Mouse (Mus musculus) liver, adult 2 months (tissue): Measurements from ENCODE around the gene Adamts12. TPM values are rescaled to one million over a fixed set of nuclear protein-coding genes. Genes with fewer than 3 reads are reported as not detected.

Experiments
- DNase-seq: peaks from one replicate; pipeline ENCODE4 v3.0.0-alpha.2; 2011; ENCODE audit warnings: low read depth, low spot score; ENCODE audit errors: extremely low read depth
- H3K27ac ChIP-seq: fragments of 200-500 bp; replicated peaks from 2 replicates; pipeline ENCODE4 v1.5.1; 2012; ENCODE audit warnings: low read depth, mild to moderate bottlenecking, control low read depth, inconsistent platforms, low read length; ENCODE audit not compliant: insufficient read depth
- H3K27me3 ChIP-seq: fragments of 200-500 bp; 2 replicates; pipeline ENCODE4 v1.6.1; 2012; ENCODE audit warnings: mild to moderate bottlenecking, moderate library complexity, low read length, inconsistent platforms; ENCODE audit not compliant: control insufficient read depth, insufficient read depth
- H3K36me3 ChIP-seq: fragments of 200-500 bp; 2 replicates; pipeline ENCODE4 v1.6.1; 2012; ENCODE audit warnings: low read length, inconsistent platforms; ENCODE audit not compliant: control insufficient read depth, insufficient read depth
- H3K4me1 ChIP-seq: fragments of 200-500 bp; 2 replicates; pipeline ENCODE4 v1.6.1; 2011; ENCODE audit warnings: low read length; ENCODE audit not compliant: control insufficient read depth, insufficient read depth
- H3K4me3 ChIP-seq: fragments of 200-500 bp; 2 replicates; pipeline ENCODE4 v1.5.1; 2011; ENCODE audit warnings: low read depth, mild to moderate bottlenecking, control low read depth, low read length, moderate library complexity; ENCODE audit not compliant: insufficient read depth
- H3K79me2 ChIP-seq: fragments of 200-500 bp; 2 replicates; pipeline ENCODE4 v1.6.1; 2012; ENCODE audit warnings: inconsistent platforms, mild to moderate bottlenecking, low read length, moderate library complexity; ENCODE audit not compliant: control insufficient read depth, insufficient read depth
- H3K9ac ChIP-seq: fragments of 200-500 bp; 2 replicates; pipeline ENCODE4 v1.6.1; 2012; ENCODE audit warnings: low read depth, mild to moderate bottlenecking, control low read depth, inconsistent platforms, low read length
- CTCF ChIP-seq: fragments of 200-500 bp; IDR thresholded peaks from 2 replicates; pipeline ENCODE4 v1.5.1; 2011; ENCODE audit warnings: low read depth, low read length, control low read depth
- POLR2A ChIP-seq: fragments of 200-500 bp; IDR thresholded peaks from 2 replicates; pipeline ENCODE4 v1.6.1; 2011; ENCODE audit warnings: low read length, control low read depth; ENCODE audit not compliant: insufficient read depth; ENCODE audit errors: extremely low read depth
- WGBS: fragments of 180-500 bp; shearing (Covaris S2); methylation state at CpG from one replicate; pipeline ENCODE4 v1.1.7; 2018; 5-methylcytosine and 5-hydroxymethylcytosine counted together
- polyA plus RNA-seq: library from polyadenylated mRNA; depleted of rRNA; stranded (reverse); fragments of >200 nt; gene quantifications from 2 replicates; pipeline ENCODE4 v1.2.3, GENCODE M21; 2012
- total RNA-seq: library from RNA; depleted of rRNA; stranded (reverse); fragments of >200 nt; gene quantifications from 2 replicates; pipeline ENCODE4 v1.2.3, GENCODE M21; 2014

Gene Adamts12
- total and polyA plus RNA-seq, 2 experiments = 0.07 to 0.37 TPM

- WGBS = 85% methylated on average over 4 of the region's 4 CpGs
- no peak overlapping the region for H3K27ac ChIP-seq
- no peaks in the 10 kb centered on the region for H3K79me2 ChIP-seq
- H3K27me3 ChIP-seq = no peaks in the 10 kb centered on the region
- no peak for DNase-seq
- H3K36me3 ChIP-seq = no peaks in the 10 kb centered on the region
- no peak overlapping the region for H3K9ac ChIP-seq
- no peak overlapping the region for H3K4me3 ChIP-seq
- TF ChIP-seq POLR2A (no peak), CTCF (no peak)
- H3K4me1 ChIP-seq = no peaks in the 10 kb centered on the region
Measured at GRCm38 (mm10) chr15:11100917-11101316, 36.3 kb downstream of the Adamts12 start.

- DNase-seq = no peak
- H3K4me1 ChIP-seq = no peaks in the 10 kb centered on the region
- TF ChIP-seq CTCF = no peak
- no peak for TF ChIP-seq POLR2A
- 83% methylated on average over 2 of the region's 2 CpGs for WGBS
- no peak overlapping the region for H3K4me3 ChIP-seq
- no peaks in the 10 kb centered on the region for H3K36me3 ChIP-seq
- no peak overlapping the region for H3K9ac ChIP-seq
- no peak overlapping the region for H3K27ac ChIP-seq
- no peaks in the 10 kb centered on the region for H3K27me3 ChIP-seq
- H3K79me2 ChIP-seq = no peaks in the 10 kb centered on the region
Measured at GRCm38 (mm10) chr15:11105101-11105500, 40.5 kb downstream of the Adamts12 start.

GRCm38 (mm10) chr15:11107376-11107775, 42.8 kb downstream of the Adamts12 start:
- no peaks in the 10 kb centered on the region for H3K27me3 ChIP-seq
- no peak overlapping the region for H3K27ac ChIP-seq
- H3K36me3 ChIP-seq = no peaks in the 10 kb centered on the region
- no peak for DNase-seq
- TF ChIP-seq POLR2A = no peak
- TF ChIP-seq CTCF = no peak
- no peak overlapping the region for H3K9ac ChIP-seq
- H3K4me3 ChIP-seq = no peak overlapping the region
- WGBS = 68% methylated on average over 5 of the region's 5 CpGs
- no peaks in the 10 kb centered on the region for H3K79me2 ChIP-seq
- no peaks in the 10 kb centered on the region for H3K4me1 ChIP-seq

- DNase-seq = no peak
- 86% methylated on average over 8 of the region's 8 CpGs for WGBS
Measured at GRCm38 (mm10) chr15:11114631-11115197, 50.1 kb downstream of the Adamts12 start.

GRCm38 (mm10) chr15:11116303-11116702, 51.7 kb downstream of the Adamts12 start:
- 76% methylated on average over 2 of the region's 2 CpGs for whole genome bisulfite sequencing
- Histone ChIP-seq H3K27me3 (no peaks in the 10 kb centered on the region), H3K4me3 (no peak overlapping the region), H3K36me3 (no peaks in the 10 kb centered on the region), H3K4me1 (no peaks in the 10 kb centered on the region), H3K9ac (no peak overlapping the region), H3K79me2 (no peaks in the 10 kb centered on the region), H3K27ac (no peak overlapping the region)
- TF ChIP-seq CTCF = no peak
- TF ChIP-seq POLR2A = no peak
- peak; percentile 45 for DNase-seq

More at GRCm38 (mm10) chr15:11114631-11115197, 50.1 kb downstream of the Adamts12 start:
- Histone ChIP-seq H3K4me3 (no peak overlapping the region), H3K79me2 (no peaks in the 10 kb centered on the region), H3K36me3 (no peaks in the 10 kb centered on the region), H3K9ac (no peak overlapping the region), H3K27ac (no peak overlapping the region), H3K4me1 (no peaks in the 10 kb centered on the region), H3K27me3 (no peaks in the 10 kb centered on the region)
- TF ChIP-seq CTCF = no peak
- TF ChIP-seq POLR2A = no peak

- no peak overlapping the region for H3K9ac ChIP-seq
- H3K27ac ChIP-seq = no peak overlapping the region
- TF ChIP-seq POLR2A (no peak), CTCF (no peak)
- no peaks in the 10 kb centered on the region for H3K27me3 ChIP-seq
- H3K79me2 ChIP-seq = no peaks in the 10 kb centered on the region
- H3K36me3 ChIP-seq = no peaks in the 10 kb centered on the region
- DNase-seq = no peak
- no peak overlapping the region for H3K4me3 ChIP-seq
- WGBS = 67% methylated on average over 3 of the region's 3 CpGs
- H3K4me1 ChIP-seq = no peaks in the 10 kb centered on the region
Measured at GRCm38 (mm10) chr15:11116853-11117252, 52.3 kb downstream of the Adamts12 start.
